Mouse (Mus musculus) kidney, embryonic 14.5 days (tissue): ENCODE data around the gene Chka. TPM values are rescaled to one million over a fixed set of nuclear protein-coding genes. Genes with fewer than 3 reads are reported as not detected.

Experiments used
- ATAC-seq: fragments of 200-750 bp; cut with Nextera tagmentation; 2 replicates; pipeline ENCODE4 v1.8.0; 2017; ENCODE audit warnings: moderate number of reproducible peaks, mild to moderate bottlenecking, moderate TSS enrichment, moderate library complexity; ENCODE audit not compliant: low FRiP score, low TSS enrichment
- H3K27ac ChIP-seq: fragments of 300-500 bp; sonication (generic); 2 replicates; pipeline ENCODE4 v1.5.1; 2014; ENCODE audit warnings: low read depth, mild to moderate bottlenecking, low read length, moderate library complexity, mixed read lengths
- H3K27me3 ChIP-seq: fragments of 300-500 bp; sonication (generic); 2 replicates; pipeline ENCODE4 v1.6.1; 2014; ENCODE audit warnings: mild to moderate bottlenecking, low read length; ENCODE audit not compliant: control insufficient read depth, insufficient read depth
- H3K36me3 ChIP-seq: fragments of 300-500 bp; sonication (generic); 2 replicates; pipeline ENCODE4 v1.6.1; 2014; ENCODE audit warnings: low read length, mixed read lengths; ENCODE audit not compliant: control insufficient read depth, insufficient read depth
- H3K4me1 ChIP-seq: fragments of 300-500 bp; sonication (generic); 2 replicates; pipeline ENCODE4 v1.6.1; 2014; ENCODE audit warnings: low read length, mixed read lengths; ENCODE audit not compliant: control insufficient read depth, insufficient read depth
- H3K4me2 ChIP-seq: fragments of 300-500 bp; sonication (generic); replicated peaks from 2 replicates; pipeline ENCODE4 v1.6.1; 2014; ENCODE audit warnings: low read depth, mild to moderate bottlenecking, low read length
- H3K4me3 ChIP-seq: fragments of 300-500 bp; sonication (generic); 2 replicates; pipeline ENCODE4 v1.5.1; 2014; ENCODE audit warnings: mild to moderate bottlenecking, low read length
- H3K9ac ChIP-seq: fragments of 300-500 bp; sonication (generic); 2 replicates; pipeline ENCODE4 v1.6.1; 2014; ENCODE audit warnings: low read depth, mild to moderate bottlenecking, low read length, moderate library complexity
- H3K9me3 ChIP-seq: fragments of 300-500 bp; sonication (generic); 2 replicates; pipeline ENCODE4 v1.6.1; 2016; ENCODE audit warnings: low read length; ENCODE audit not compliant: control insufficient read depth
- WGBS: fragments of 180-500 bp; shearing (Covaris S2); extraction: QIAGEN DNeasy Blood & Tissue Kit; methylation state at CpG from one replicate; pipeline ENCODE4 v1.1.7; 2014; 5-methylcytosine and 5-hydroxymethylcytosine counted together
- polyA plus RNA-seq: library from polyadenylated mRNA; unstranded; fragments of >200 nt; fragmentation: Nextera tagmentation; extraction: Ambion mirVana; gene quantifications from 2 replicates; pipeline ENCODE4 v1.2.1, GENCODE M21; 2014

Chka gene
- polyA plus RNA-seq, 1 experiment from 2014 or later = 62.6 TPM

DNA sequence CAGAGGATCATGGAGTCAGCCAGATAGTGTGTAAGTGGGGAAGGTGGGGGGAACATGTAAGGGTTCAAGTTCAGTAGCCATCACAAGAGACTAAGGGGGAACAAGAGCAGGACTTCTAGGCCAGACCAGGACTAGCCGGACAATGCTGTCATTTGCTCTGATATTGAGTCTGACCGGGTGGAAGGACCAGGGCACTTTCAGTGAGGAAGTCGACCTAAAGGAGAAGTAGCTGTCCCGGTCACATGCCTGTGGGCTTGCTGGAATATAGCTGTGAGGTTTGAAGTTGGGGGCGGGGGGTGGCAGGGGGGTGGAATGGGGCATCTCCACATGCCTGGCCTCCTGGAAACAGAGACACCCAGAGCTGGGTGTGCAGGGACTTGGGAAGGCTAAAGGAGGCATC is 63.0 kb downstream of the Chka start:
- Histone ChIP-seq H3K4me1 (peaks cover 15% of the 10 kb centered on the region), H3K27ac (no peak overlapping the region), H3K36me3 (peaks cover 16% of the 10 kb centered on the region), H3K9me3 (no peaks in the 10 kb centered on the region), H3K4me2 (no peak overlapping the region), H3K9ac (no peak overlapping the region), H3K4me3 (no peak overlapping the region), H3K27me3 (no peaks in the 10 kb centered on the region)
- no peak for ATAC-seq
- WGBS = 90% methylated on average over 5 of the region's 5 CpGs

DNA sequence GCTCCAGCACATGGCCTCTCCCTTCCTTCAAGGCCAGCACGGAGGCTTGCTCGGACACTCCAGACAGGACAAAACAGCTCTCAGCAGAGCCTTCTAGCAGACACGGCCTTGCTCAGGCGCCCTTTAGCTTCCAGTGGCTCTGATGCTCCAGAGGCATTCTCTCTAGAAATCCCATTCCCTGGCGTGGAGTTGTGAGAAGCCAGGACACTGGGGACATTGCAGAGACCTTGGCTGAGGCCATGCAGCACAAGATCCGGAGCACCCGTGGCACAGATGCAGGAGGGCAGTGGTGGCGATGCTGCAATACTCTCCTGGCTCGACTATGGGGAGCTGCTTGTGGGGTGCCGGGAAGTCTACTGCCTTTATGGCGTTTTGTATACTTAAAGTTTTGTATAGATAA is 65.2 kb downstream of the Chka start:
- Histone ChIP-seq H3K27me3 (no peaks in the 10 kb centered on the region), H3K36me3 (no peaks in the 10 kb centered on the region), H3K9ac (no peak overlapping the region), H3K27ac (no peak overlapping the region), H3K9me3 (no peaks in the 10 kb centered on the region), H3K4me1 (peaks cover 11% of the 10 kb centered on the region), H3K4me2 (no peak overlapping the region), H3K4me3 (no peak overlapping the region)
- no peak for ATAC-seq
- 82% methylated on average over 11 of the region's 11 CpGs for WGBS

DNA sequence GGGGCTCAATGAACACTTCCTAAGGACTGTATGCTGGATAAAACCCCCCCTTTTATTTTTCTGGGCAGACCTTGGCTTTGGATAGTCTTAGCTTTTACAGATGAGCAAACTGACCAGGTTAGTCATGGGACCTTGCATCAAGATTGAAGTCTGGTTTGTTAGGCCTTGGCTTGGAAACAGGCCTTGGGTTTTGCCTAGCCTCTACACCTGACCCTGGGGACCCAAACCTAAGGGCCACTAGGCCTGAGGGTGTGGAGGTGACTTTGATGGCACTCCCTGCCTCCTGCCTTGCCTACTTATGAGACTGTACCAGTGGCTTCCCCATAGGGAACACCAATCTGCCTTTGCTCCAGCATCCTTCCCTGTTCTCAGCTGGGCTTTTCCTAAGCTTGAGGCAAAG is 68.4 kb downstream of the Chka start:
- no peak overlapping the region for H3K4me2 ChIP-seq
- H3K4me1 ChIP-seq = peaks cover 4% of the 10 kb centered on the region; the same call in 1 of the 2 replicates
- no peaks in the 10 kb centered on the region for H3K9me3 ChIP-seq
- no peaks in the 10 kb centered on the region for H3K36me3 ChIP-seq
- no peak for ATAC-seq
- H3K27me3 ChIP-seq = no peaks in the 10 kb centered on the region
- H3K27ac ChIP-seq = no peak overlapping the region
- H3K4me3 ChIP-seq = no peak overlapping the region
- no peak overlapping the region for H3K9ac ChIP-seq

DNA sequence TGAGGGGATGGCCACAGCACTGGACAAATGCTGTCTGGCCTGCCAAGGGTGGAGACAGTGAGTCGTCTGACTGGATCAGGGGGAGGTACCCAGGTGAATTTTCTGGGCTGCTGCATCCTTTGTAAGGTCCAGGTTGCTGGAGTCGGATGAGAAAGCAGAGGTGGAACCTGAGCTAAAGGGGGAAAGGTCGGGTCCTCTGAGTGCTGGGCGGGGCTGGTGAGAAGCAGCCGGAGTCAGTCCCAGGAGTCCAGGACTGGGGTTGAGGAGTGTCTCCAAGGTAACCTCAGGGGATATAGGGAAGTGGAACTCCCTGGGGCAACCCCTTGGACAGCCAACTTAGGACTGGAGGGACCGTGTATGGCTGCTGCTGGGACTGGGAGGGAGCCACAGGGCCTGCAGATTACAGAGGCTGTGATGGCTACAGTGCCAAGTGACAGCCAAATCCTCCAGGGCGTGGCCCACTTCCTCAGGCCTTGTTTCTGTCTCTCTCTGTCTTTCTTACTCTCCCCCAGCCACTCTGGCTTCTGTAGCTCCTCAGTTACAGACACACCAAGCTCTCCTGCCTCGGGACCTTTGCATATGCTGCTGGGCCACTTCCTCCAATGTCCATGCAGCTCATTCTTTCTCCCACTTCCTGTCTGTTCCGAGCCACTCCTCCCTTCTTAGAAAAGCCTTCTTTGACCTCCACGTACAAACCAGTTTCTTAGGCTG is 71.2 kb downstream of the Chka start:
- Histone ChIP-seq H3K27ac (0 out of 2 replicates have a peak overlapping the region, but pooled peaks have one; percentile 11), H3K9me3 (no peaks in the 10 kb centered on the region), H3K4me2 (no peak overlapping the region), H3K27me3 (no peaks in the 10 kb centered on the region), H3K4me3 (no peak overlapping the region), H3K4me1 (peaks cover 4% of the 10 kb centered on the region; the same call in 1 of the 2 replicates), H3K9ac (no peak overlapping the region), H3K36me3 (no peaks in the 10 kb centered on the region)
- WGBS = 55% methylated on average over 10 of the region's 10 CpGs
- no peak for ATAC-seq

DNA sequence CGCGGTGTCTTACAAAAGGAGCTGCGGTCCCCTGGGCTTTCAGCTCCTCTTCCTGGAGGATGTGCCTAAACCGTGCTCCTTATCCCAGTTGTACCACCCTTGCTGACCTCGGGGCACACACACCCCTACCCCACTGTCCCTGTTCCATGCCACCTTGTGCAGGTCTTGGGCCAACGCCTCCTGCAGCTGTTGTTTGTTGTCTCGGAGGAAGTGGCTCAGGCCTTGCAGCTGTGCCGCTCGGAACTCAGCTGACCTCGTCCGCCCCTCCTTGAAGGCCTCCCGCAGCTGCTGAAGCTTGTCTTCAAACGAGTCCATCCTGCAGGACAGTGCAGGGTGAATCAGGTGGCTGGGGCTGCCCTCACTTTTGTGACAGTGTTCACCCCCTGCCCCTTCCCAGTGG is 72.0 kb downstream of the Chka start:
- H3K4me2 ChIP-seq = no peak overlapping the region
- H3K4me1 ChIP-seq = peaks cover 4% of the 10 kb centered on the region; the same call in 1 of the 2 replicates
- peak; percentile 51; the same call in 1 of the 2 replicates for ATAC-seq
- no peak overlapping the region for H3K27ac ChIP-seq
- no peak overlapping the region for H3K4me3 ChIP-seq
- H3K9ac ChIP-seq = no peak overlapping the region
- no peaks in the 10 kb centered on the region for H3K9me3 ChIP-seq
- no peaks in the 10 kb centered on the region for H3K27me3 ChIP-seq
- WGBS = 28% methylated on average over 13 of the region's 13 CpGs
- H3K36me3 ChIP-seq = no peaks in the 10 kb centered on the region

DNA sequence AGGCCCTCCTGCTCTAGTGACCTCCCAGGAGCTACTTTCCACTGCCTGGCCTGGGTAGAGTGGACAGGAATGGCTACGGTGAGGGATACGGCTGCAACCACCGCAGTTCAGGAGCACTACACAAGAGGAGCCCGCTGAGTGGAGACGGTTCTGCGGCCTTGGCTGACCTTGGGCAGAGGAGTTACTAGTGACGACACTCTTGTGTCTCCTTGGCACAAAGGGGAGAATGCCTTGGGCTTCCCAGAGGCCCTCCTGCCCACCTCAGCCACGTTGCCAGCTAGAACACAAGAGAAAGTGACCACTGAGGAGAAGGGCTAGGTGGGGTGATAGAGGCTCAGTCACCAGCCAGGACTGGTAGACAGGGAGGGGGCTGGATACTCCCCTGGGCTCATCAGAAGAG is 72.6 kb downstream of the Chka start:
- Histone ChIP-seq H3K9ac (no peak overlapping the region), H3K4me3 (no peak overlapping the region), H3K4me2 (no peak overlapping the region), H3K9me3 (no peaks in the 10 kb centered on the region), H3K27ac (no peak overlapping the region; the same call in 1 of the 2 replicates), H3K4me1 (peaks cover 8% of the 10 kb centered on the region; the same call in 1 of the 2 replicates), H3K36me3 (no peaks in the 10 kb centered on the region), H3K27me3 (no peaks in the 10 kb centered on the region)
- no peak for ATAC-seq
- 73% methylated on average over 8 of the region's 8 CpGs for WGBS

DNA sequence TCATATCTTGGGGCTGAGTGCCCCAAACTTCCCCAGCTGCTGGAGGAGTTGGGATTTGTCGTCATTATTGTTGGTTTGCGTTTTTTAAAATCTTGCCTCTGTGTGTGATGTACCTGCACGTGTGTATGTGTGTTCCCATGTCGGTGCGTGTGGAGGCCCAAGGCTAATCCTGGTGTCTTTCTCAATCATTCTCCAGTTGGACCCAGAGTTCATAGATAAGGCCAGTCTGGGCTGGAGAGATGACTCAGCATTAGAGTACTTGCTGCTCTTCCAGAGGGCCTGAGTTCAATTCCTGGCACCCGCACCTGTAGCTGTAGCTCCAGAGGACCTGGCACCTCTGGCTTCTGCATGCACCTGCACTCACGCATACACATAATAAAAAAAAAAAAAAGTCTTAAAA is 73.3 kb downstream of the Chka start:
- Histone ChIP-seq H3K9me3 (no peaks in the 10 kb centered on the region), H3K4me2 (no peak overlapping the region), H3K27ac (no peak overlapping the region), H3K9ac (no peak overlapping the region), H3K36me3 (no peaks in the 10 kb centered on the region), H3K4me3 (no peak overlapping the region), H3K27me3 (no peaks in the 10 kb centered on the region), H3K4me1 (peaks cover 14% of the 10 kb centered on the region)
- no peak for ATAC-seq
- WGBS = 91% methylated on average over 7 of the region's 7 CpGs

DNA sequence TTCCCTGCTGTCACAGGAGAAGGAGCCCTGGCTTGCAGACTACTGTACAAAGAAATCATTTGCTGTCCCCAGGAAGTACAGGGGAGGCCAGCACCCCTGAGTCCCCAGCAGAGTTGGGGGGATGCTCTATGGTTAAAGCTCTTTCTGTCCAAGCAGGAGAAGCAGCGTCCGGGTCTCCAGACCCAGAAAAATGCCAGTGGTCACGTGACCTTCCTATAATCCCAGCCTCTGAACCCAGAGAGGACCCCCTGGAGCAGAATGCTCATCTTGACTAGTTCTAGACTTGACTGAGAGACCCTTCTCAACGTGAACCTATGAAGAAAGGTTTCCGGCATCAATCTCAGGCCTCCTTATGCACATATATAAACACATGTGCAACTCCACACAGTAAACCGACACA is 74.3 kb downstream of the Chka start:
- Histone ChIP-seq H3K27ac (no peak overlapping the region), H3K4me2 (no peak overlapping the region), H3K4me1 (peaks cover 18% of the 10 kb centered on the region), H3K27me3 (no peaks in the 10 kb centered on the region), H3K36me3 (no peaks in the 10 kb centered on the region), H3K4me3 (no peak overlapping the region), H3K9me3 (no peaks in the 10 kb centered on the region), H3K9ac (no peak overlapping the region)
- WGBS = 85% methylated on average over 6 of the region's 6 CpGs
- no peak for ATAC-seq

DNA sequence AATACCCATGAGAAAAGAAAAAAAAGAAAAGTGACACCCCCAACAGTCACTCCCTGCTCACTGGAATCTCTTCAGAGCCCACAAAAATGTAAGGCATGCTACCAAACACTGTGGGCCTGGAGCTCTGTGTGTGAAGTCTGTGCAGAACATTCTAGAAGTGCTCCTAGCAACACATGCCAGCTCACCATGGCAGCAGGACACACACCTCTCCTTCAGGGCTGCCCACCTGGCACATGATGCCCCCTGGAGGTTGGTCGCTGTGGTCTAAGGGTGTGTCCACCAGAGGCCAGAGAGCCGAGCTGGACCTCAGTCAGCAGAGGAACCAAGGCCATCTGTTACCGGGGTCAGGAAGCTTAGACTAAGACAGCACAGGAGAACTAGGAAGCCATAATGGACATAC is 74.7 kb downstream of the Chka start:
- H3K27me3 ChIP-seq = no peaks in the 10 kb centered on the region
- H3K4me3 ChIP-seq = no peak overlapping the region
- no peak overlapping the region for H3K27ac ChIP-seq
- H3K9me3 ChIP-seq = no peaks in the 10 kb centered on the region
- peaks cover 18% of the 10 kb centered on the region for H3K4me1 ChIP-seq
- H3K9ac ChIP-seq = peak overlapping the region; percentile 12; the same call in 1 of the 2 replicates
- WGBS = 65% methylated on average over 3 of the region's 3 CpGs
- ATAC-seq = no peak
- no peak overlapping the region for H3K4me2 ChIP-seq
- no peaks in the 10 kb centered on the region for H3K36me3 ChIP-seq
